Mouse (Mus musculus): Measurements from ENCODE around the gene Zc3h14. TPM values are rescaled to one million over a fixed set of nuclear protein-coding genes. Genes with fewer than 3 reads are reported as not detected.

Zc3h14 gene
- total RNA-seq (2012; rRNA removed) (81.9 and 89.2 TPM in 2 replicates), total RNA-seq (2014; rRNA removed) (173 and 174 TPM in 2 replicates), polyA plus RNA-seq (2012; ENCODE audit: insufficient read length, low read depth) (97.3 and 120 TPM in 2 replicates)

DNA sequence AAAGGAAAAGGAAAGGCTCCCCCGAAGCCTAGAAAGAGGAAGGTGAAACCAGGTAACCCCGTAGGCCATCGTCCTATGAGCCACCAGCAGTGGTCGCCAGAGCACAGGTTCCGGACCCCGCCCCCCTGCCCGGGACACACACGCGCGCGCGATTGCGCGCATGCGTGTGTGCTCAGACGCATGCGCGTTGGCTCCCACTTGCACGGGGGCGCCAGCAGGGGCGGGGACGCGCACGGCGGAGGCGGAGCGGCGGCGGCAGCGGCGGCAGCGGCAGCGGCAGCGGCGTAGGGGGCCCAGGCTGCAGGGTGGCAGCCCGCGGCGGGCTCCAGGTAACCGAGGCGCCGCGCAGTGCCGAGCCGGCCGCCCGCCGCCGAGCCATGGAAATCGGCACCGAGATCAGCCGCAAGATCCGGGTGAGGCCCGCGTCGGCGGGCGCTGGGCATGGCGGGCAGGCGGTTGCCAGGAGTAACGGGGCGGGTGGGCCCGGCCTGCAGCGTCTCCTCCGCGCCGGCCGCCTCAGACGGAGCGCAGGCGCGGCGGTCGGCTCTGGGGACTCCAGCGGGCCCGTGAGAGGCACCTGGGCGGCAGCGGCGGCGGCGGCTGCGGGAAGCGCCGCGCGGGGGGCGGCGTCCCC is at the start of gene Zc3h14:
Gene Zc3h14, plus strand, starts transcription at position 219 of the 634 bp plus-strand sequence.
- Histone ChIP-seq H3K27ac (ENCODE audit: insufficient read depth, low read depth) (peak within 1 kb of the TSS; percentile 53), H3K9me3 (replicated peaks; ENCODE audit: low read length) (no peaks in the 10 kb centered on the region), H3K79me2 (replicated peaks; ENCODE audit: control insufficient read depth, extremely low read depth, insufficient read depth, poor library complexity, severe bottlenecking) (peaks cover 44% of the 10 kb centered on the region), H3K27me3 (replicated peaks) (peaks cover 19% of the 10 kb centered on the region), H3K36me3 (replicated peaks in 1 of 2; ENCODE audit: control insufficient read depth in 1 of 2, insufficient read depth in 1 of 2, low read length in 1 of 2) (peaks cover 0 to 27% of the 10 kb centered on the region in 2 experiments), H3K4me1 (ENCODE audit: control insufficient read depth in 1 of 2, insufficient read depth in 2 of 2) (peaks cover 2 to 38% of the 10 kb centered on the region in 2 experiments; a peak in 2 of 4 replicates), H3K4me2 (ENCODE audit: insufficient read depth, low read depth, poor library complexity, severe bottlenecking) (peak within 1 kb of the TSS; percentile 94), H3K4me3 (replicated peaks in 1 of 3; ENCODE audit: low read depth in 2 of 3, low read length in 2 of 3, poor library complexity in 1 of 3) (peak within 1 kb of the TSS; percentile 65 to 93 (median 83)), H3K9ac (ENCODE audit: insufficient read depth, low read depth) (peak within 1 kb of the TSS; percentile 83)
- in situ Hi-C loops (cut with MboI; ENCODE audit: low pct_ligation_motif_present, low pct_unique_long_range_greater_than_20kb, low sequenced_read_pairs) (no loop called here), dilution Hi-C loops (cut with MboI; ENCODE audit: extremely low pct_ligation_motif_present, extremely low pct_unique_long_range_greater_than_20kb, low sequenced_read_pairs) (no loop called here)
- TF ChIP-seq BHLHE40 (IDR thresholded peaks at IDR 0.05; ENCODE audit: low read depth, low read length) = peak; percentile 73
- TF ChIP-seq NRF1 (IDR thresholded peaks at IDR 0.05; ENCODE audit: low read depth, low read length) = peak; percentile 95
- 0 out of 2 replicates have a peak, but pooled peaks have one; percentile 36 for TF ChIP-seq TBP (conservative IDR thresholded peaks at IDR 0.05; ENCODE audit: low read depth, low read length)
- TF ChIP-seq MXI1 (IDR thresholded peaks at IDR 0.05; ENCODE audit: low read depth, low read length) = peak; percentile 69; the same call in 1 of the 2 replicates
- peak; percentile 66; the same call in 1 of the 2 replicates for TF ChIP-seq TCF12 (IDR thresholded peaks at IDR 0.05; ENCODE audit: low read depth, low read length)
- peak; percentile 44 for TF ChIP-seq POLR2A (IDR thresholded peaks at IDR 0.05; ENCODE audit: low read depth, low read length)
- TF ChIP-seq NELFE (IDR thresholded peaks at IDR 0.05; ENCODE audit: low read depth, low read length) = peak; percentile 73; the same call in 1 of the 2 replicates
- 0 out of 2 replicates have a peak, but pooled peaks have one; percentile 11 for TF ChIP-seq UBTF (IDR thresholded peaks at IDR 0.05; ENCODE audit: low read depth, low read length)
- TF ChIP-seq JUN (IDR thresholded peaks at IDR 0.05; ENCODE audit: insufficient read depth, low read depth, low read length) = no peak
- peak; percentile 80 for TF ChIP-seq SIN3A (IDR thresholded peaks at IDR 0.05; ENCODE audit: low read length)
- peak; percentile 48; the same call in 1 of the 2 replicates for TF ChIP-seq IRF4 (IDR thresholded peaks at IDR 0.05; ENCODE audit: low read depth, low read length)
- TF ChIP-seq ZC3H11A (IDR thresholded peaks at IDR 0.05; ENCODE audit: low read depth, low read length) = no peak
- TF ChIP-seq PAX5 (IDR thresholded peaks at IDR 0.05; ENCODE audit: low read length) = no peak
- TF ChIP-seq ZMIZ1 (IDR thresholded peaks at IDR 0.05; ENCODE audit: low read depth, low read length) = no peak
- no peak for TF ChIP-seq ETS1 (conservative IDR thresholded peaks at IDR 0.05; ENCODE audit: low read depth, low read length)
- TF ChIP-seq POLR2AphosphoS2 (IDR thresholded peaks at IDR 0.05; ENCODE audit: low read depth, low read length) = no peak
- no peak; the same call in 1 of the 2 replicates for TF ChIP-seq SMC3 (IDR thresholded peaks at IDR 0.05; ENCODE audit: low read depth, low read length)
- TF ChIP-seq E2F4 (IDR thresholded peaks at IDR 0.05; ENCODE audit: insufficient replicate concordance, low read depth, low read length) = no peak
- peak; percentile 76 for TF ChIP-seq MAX (IDR thresholded peaks at IDR 0.05; ENCODE audit: low read length)
- TF ChIP-seq MEF2A (IDR thresholded peaks at IDR 0.05; ENCODE audit: borderline replicate concordance, low read depth, low read length) = peak; percentile 52; the same call in 1 of the 2 replicates
- no peak for TF ChIP-seq ZKSCAN1 (IDR thresholded peaks at IDR 0.05; ENCODE audit: borderline replicate concordance, low read depth, low read length)
- TF ChIP-seq MAFK (IDR thresholded peaks at IDR 0.05; ENCODE audit: insufficient replicate concordance, low read length) = no peak
- no peak for TF ChIP-seq RCOR1 (conservative IDR thresholded peaks at IDR 0.05; ENCODE audit: low read depth, low read length)
- peak in 1 of 2 experiments; percentile 77; a peak in 2 of 4 replicates for TF ChIP-seq CTCF (conservative IDR thresholded peaks at IDR 0.05 in 1 of 2, IDR thresholded peaks at IDR 0.05 in 1 of 2; ENCODE audit: low read depth in 2 of 2, low read length in 2 of 2)
- peak; percentile 74 for TF ChIP-seq HCFC1 (IDR thresholded peaks at IDR 0.05; ENCODE audit: low read depth, low read length)
- TF ChIP-seq ELF1 (IDR thresholded peaks at IDR 0.05; ENCODE audit: low read depth, low read length) = peak; percentile 76
- TF ChIP-seq CHD2 (IDR thresholded peaks at IDR 0.05; ENCODE audit: low read length) = no peak
- no peak for TF ChIP-seq GABPA (IDR thresholded peaks at IDR 0.05; ENCODE audit: insufficient replicate concordance, low read depth, low read length)
- TF ChIP-seq EP300 (IDR thresholded peaks at IDR 0.05; ENCODE audit: low read length) = no peak
- peak; percentile 51; the same call in 1 of the 2 replicates for TF ChIP-seq MYC (IDR thresholded peaks at IDR 0.05; ENCODE audit: low read depth, low read length)
- no peak for TF ChIP-seq CHD1 (IDR thresholded peaks at IDR 0.05; ENCODE audit: low read depth, low read length)
- no peak for TF ChIP-seq USF1 (IDR thresholded peaks at IDR 0.05; ENCODE audit: low read depth, low read length)
- TF ChIP-seq MAZ (IDR thresholded peaks at IDR 0.05; ENCODE audit: low read depth, low read length) = 0 out of 2 replicates have a peak, but pooled peaks have one; percentile 65
- no peak for TF ChIP-seq ZNF384 (IDR thresholded peaks at IDR 0.05; ENCODE audit: low read depth, low read length)
- 0 out of 2 replicates have a peak, but pooled peaks have one; percentile 63 for TF ChIP-seq KAT2A (IDR thresholded peaks at IDR 0.05; ENCODE audit: insufficient replicate concordance, low read length)
- TF ChIP-seq RAD21 (IDR thresholded peaks at IDR 0.05; ENCODE audit: low read depth, low read length) = no peak
- no peak for TF ChIP-seq JUND (conservative IDR thresholded peaks at IDR 0.05; ENCODE audit: low read depth, low read length)
- TF ChIP-seq USF2 (conservative IDR thresholded peaks at IDR 0.05; ENCODE audit: low read depth, low read length) = no peak
- DNase-seq (ENCODE audit: extremely low read depth) = peak; percentile 93
